Mouse (Mus musculus) heart, adult 8-10 months (tissue): Measurements from ENCODE around the gene Apbb1ip. TPM values are rescaled to one million over a fixed set of nuclear protein-coding genes. Genes with fewer than 3 reads are reported as not detected.
A peak's percentile ranks its signal among the peaks of the same experiment; 100 is the strongest.

Experiments
- DNase-seq: peaks from one replicate; pipeline ENCODE4 v3.0.0; 2022; ENCODE audit warnings: low spot score
- total RNA-seq, 4 experiments: library from RNA; stranded (reverse); gene quantifications; 2 replicates each; pipeline ENCODE4 v1.2.4; 2022

The Apbb1ip gene
- total RNA-seq, 4 experiments from 2014 or later: 1.9 to 4.7 (median 3.8) TPM

DNA sequence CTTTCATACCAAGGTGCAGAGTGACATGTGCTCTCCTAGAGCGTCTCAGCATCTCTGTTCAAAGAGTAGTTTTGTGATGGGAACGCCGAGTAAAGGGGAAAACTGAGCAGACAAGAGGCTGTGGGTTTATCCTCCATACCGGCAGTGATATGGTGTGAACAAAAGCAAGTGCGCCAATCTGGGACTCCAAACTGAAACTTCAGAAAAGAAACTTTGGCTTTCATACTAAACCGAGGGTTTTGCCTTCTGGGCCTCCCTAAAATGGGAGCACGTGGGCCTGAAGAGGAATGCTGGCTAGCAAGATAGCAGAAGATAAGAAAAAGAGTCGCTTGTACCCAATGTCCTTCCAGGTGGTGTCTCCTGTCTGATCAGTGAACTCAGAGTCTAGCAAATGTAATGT, 1.3 kb downstream of the Apbb1ip start:
- DNase-seq: no peak

DNA sequence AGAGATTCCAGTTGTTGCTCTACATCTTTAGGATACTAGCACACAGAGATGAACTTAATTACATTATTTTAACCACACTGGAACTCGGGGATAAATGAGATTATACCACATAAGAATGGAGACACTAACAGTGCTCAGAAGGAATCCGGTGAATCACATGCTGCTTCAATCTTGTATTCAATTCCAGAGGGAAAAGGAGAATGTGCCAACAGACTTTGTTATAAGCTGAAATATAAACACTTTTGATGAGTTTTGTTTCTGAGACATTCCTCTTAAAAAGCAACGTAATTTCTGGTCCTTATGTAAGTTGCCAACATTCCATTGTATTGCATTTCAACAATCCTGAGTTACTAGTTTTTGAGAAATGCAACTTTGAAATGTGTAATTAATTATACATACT, 1.8 kb downstream of the Apbb1ip start:
- DNase-seq: no peak

DNA sequence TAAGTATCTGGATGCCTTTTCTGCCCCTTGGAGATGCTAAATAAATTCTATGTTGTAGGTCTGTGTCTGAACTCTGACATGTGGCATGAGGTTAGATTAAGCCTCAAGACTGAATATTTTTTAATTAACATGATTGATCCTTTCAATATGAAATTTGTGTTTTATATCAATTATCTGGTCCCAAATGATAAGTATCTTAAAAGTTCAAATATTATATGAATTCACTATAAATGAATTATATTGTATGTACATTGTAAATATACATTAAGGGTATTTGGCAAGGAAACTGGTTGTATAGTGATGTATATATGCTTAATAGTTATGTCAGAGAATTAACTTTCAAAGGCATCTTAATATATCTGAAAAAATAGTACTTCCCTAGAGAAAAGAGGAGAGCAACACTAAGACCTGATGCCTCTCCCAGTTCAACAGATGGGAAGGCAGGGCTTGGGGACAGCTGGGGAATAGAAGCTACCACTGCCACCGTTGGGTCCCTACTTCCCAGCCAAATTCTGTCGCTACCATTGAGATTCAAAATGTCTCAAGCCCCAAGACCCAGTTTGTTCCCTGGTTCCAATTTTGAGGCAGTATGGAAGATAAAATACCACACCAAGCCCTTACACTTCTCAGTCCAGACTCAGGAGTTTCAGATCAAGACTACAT, 2.8 kb downstream of the Apbb1ip start:
- no peak for DNase-seq

DNA sequence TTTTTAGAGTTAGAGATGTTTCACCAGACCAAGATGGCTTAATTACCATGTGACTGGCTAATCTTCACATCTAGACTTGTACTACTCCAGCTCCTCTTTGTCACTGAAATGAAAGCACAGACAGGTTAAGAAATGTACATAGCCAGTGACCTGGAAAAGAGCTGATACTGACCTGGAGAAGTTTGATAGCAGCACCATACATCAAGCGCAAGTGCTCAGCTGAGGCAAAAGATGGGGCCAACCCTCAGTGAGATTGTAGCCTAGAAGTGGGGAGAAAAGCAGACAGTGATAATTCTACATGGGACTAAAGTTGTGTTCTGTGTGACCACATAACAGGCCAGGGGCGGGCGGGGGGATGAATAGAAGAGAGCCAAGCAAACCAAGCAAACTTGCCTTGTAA, 3.9 kb downstream of the Apbb1ip start:
- DNase-seq: no peak

DNA sequence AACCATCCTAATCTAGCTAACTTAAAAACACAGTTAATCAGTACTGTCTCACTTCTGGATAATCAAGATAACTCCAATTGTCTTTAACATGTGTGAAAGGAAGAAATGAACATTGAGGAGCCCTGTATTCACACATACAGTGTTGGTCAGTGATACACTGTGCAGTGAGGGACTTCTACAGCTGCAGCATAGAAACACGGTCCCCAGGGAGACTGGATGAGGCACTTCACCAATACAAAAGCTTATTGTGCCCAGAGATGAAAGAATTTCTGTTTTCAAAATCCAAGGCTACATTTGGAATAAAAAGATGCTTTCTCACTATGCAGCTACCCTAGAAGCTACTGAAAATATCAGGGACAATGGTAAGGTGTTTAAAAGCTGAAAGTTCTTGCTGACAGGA, 7.0 kb downstream of the Apbb1ip start:
- DNase-seq: no peak

DNA sequence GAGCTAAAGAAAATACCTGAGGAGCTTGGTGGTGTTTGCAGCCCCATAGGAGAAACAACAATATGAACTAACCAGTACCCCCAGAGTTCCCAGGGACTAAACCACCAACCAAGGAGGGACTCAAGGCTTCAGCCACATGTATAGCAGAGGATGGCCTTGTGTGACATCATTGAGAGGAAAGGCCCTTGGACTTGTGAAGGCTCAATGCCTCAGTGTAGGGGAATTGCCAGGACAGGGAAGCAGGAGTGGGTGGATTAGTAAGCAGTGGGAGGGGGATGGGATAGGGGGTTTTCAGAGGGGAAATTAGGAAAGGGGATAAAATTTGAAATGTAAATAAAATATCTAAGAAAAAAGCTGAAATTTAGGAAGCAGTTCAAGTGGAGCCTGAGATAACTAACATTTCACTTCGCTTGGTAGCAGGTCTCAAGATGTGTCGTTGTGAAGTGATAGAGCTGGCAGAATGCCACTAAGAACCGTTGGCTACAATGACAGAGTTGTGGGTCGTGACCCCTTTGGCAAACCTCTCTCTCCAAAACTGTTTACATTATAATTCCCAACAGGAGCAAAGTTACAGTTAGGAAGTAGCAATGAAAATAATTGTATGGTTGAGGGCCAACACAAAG, 7.6 kb downstream of the Apbb1ip start:
- DNase-seq: no peak

DNA sequence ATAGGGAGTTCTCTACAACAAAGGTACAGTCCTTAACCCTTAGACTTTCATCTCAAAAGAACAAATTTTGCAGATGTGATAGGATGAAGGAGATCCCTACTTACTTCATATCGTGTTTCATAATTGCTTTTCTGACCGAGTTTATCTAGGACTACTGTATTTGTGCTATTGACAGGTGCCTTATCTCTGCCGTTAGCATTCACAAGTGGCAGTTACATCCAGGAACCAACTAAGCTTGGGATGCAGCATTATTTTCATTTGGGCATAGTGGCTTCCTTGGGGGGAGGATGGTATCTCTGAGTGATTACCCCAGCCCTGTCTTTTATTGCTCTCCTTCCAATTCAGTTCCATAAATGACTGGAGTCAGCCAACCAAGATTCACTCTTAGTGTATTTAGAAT, 8.2 kb downstream of the Apbb1ip start:
- DNase-seq: no peak

DNA sequence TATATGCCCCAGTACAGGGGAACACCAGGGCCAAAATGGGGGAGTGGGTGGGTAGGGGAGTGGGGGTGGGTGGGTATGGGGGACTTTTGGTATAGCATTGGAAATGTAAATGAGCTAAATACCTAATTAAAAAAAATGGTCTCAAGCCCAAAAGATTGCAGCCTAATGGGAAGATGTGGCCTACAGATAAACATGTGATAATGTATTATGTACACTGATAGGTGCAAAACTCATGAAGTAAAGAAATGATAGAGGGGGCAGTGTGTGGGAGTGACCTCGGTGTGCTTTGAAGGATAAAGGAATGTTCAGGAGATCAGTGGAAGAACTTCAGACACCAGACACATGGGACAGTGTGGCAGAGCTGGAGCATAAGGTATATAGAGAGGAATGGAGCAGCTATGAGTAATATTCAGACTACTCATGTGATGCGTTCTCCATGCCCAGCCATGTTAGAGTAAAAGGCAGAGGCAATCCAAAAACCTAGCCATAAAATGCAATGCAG, 9.3 kb downstream of the Apbb1ip start:
- no peak for DNase-seq

DNA sequence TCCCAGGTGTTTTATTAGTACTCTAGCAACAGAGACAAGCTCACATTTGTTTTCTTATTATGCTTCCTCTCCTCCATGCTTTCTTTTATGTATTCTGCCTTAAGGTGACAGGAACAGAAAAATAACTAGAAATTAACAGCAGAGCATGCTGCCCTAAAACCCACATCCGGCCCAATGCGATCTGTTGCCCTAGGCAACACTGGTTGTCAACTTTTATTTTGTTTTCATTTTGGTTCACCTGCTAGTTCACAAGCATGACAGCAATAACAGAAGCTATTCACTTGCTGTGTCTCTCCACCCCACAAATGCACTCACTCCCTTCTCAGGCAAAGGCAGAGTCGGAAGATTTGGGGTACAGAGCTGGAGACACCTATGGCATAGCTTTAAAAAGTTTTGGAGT, 10.3 kb downstream of the Apbb1ip start:
- DNase-seq: no peak

DNA sequence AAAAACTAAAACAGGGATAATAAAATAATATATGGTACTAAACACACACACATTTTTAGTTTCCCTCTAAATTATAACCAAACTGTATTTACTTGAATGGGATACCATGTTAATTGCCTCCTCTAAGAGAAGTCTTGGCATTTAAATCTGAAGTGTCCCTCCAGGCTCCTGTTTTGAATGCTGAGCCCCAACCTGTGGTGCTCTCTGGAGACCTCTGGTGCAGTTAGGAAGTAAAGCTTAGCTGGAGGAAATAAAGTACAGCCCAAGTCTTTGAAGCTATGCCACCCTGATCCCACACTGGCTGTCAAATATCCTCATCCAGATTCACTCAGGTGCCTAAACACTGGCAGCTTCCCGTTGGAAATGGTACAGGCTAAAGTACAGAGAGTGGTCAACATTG, 10.9 kb downstream of the Apbb1ip start:
- DNase-seq: no peak

DNA sequence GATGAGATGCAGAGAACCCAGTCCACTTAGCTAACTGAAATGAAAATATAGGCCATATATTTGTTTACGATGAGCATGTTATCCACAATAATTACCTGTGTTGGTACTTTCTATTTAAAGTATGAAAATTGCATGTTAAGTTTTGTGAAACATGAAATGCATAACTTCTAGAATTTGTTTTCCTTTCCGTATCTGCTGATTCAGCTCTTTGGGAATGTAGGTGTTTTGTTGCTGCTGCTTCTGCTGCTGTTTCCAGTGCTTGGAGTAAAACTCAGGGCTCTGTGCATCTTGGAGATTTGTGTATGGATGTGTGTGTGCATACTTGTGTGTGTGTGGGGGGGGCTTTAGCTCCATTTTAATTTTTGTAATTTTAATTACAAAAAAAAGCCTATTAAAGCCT, 14.8 kb downstream of the Apbb1ip start:
- no peak for DNase-seq

DNA sequence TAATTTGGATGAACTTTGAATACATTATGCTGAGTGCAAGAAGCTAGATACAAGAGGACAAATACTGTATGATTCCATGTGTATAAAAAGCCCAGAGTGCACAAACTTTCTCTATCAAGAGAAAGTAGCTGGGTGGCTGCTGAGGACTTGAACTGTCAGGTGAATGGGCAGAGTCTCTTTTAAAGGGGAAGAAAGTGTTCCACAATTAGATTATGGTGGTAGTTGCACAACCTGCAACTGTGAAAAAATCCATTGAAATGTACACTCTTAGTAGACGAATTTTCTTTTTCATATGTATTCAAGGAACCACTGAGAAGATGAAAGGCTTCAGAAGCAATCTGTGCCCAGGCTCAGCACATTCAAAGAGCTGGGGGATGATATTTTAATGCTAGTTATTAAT, 15.7 kb downstream of the Apbb1ip start:
- DNase-seq: no peak

DNA sequence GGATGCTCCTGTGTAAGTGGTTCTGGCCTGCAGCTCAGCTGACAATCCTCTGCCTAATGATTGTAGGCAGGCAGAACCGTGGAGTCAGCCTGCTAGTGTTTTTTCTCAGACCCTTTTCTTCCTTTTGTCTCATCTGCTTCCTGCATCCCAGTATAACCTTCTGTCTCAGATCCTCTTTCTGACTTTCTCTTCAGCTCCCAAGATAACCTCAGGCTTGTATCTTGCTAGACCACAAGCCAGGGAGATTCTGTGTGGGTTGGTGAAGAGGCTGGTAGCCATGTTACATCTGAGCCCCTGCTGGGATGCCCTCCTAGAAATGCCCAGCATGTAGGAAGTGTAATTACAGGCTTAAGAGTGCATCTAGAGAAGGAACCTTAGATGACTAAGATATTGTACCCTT, 16.5 kb downstream of the Apbb1ip start:
- DNase-seq: no peak

DNA sequence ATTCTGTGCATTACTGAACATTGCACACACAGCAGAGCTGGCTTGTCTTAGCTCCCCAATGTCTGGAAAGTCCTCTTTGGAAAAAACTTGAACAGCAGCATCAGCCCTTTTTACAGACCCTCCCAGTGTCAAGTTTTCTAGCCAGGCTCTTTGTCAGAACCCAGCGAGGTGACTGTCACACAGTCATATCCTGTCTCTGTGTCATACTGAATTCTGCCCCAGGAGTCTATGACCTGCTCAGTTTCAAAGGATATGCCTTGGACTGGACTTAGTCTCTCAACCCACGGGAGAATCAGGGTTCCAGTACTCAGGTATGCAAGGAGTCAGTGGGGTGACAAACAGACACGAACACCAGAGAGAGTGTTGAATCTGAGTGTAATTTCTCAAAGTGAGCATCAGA, 21.2 kb downstream of the Apbb1ip start:
- no peak for DNase-seq

DNA sequence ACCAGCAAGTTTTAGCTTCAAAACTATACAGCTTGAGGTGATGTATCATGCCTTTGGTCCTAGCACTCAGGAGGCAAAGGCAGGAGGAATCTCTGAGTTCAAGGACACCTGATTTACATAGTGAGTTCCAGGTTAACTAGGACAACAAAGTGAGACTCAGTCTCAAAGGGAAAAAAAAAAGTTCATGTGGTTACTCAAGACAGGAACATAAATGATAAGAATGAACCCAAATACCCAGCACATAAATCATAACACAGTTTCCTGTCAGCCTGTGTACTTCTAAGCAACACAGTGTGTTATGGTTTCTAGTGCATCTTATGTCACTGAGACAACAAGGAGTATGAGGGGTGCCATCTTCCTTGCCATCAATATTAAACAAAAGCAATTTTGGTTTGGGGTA, 22.6 kb downstream of the Apbb1ip start:
- no peak for DNase-seq

DNA sequence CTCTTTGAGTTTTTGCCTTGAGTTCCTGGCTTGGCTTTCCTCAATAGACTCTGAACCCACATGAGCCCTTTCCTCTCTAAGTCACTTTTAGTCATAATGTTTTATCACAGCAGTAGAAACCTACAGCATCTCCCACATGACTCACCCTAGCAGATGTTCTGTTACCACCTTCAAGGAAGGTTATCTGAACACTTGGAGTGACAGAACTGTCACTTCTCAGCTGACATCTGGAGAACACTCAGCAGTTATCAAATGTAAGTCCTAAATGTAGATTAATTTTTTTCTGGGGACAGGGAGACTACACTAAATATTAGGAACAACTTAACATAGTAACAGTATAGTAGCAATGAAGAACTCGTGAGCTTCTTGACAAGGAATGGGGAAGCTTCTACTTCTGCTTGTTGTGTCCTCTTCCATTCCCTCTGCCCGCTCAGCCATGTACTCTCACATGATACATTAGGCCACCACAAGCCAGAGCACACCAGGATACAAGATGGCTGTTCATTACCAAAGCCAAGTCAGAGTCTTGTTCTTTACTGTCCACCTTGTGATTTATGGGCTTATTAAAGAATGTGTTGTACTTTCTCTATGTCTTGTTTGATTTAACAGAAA, 25.6 kb downstream of the Apbb1ip start:
- DNase-seq: no peak

DNA sequence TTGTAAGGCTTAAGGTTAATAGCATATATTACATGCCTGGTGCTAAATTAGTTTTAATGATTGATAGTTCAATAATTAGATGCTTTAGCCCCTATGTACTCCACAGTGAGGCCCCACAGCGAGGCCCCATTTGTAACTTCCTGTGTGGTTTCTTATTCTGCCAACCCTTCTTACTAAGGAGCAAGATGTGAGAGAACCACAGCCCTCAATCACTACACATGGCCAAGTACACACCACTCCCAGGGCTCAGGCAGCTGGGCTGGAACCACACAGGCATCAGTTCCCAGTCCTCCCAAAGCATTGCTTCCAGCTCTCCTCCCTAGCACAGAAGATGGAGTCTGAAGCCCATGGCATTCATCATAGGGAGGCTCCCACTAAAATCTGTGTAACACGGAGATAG, 31.7 kb downstream of the Apbb1ip start:
- no peak for DNase-seq

DNA sequence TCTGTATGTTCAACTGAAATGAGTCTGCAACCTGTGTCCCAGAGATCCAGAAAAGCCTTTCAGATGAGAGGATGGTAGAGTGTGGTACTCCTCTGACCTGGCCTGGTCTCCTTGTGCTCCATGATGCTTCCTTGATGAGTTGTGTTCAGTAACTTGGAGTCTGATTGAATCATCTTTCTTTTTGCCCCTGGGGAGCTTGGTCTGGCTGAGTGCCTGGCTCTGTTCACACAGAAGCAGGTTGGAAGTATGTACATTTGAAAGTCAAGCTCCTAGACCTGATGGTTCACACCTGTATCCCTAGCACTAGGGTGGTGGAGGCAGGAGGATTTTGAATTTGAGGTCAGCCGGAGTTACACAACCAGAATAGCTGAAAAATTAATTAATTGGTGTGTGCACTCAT, 32.7 kb downstream of the Apbb1ip start:
- no peak for DNase-seq

DNA sequence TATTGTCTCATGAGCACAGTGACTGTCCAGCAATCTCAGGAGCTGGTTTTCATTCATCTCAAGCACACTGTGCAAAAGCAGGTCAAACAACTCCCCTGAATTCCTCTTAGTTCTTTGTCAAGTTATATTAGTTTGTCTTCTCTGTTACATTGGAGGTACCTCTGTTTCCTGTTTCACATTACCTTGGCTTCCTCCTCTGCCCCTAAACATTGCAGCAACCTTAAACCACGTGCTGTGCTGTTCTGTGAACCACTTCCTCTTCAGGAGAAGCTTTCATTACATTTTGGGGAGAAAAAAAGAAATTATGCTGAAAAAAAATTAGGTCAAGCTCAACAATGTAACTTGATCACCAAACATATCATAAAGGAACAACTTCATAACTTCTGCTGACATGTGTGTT, 33.4 kb downstream of the Apbb1ip start:
- DNase-seq: no peak

DNA sequence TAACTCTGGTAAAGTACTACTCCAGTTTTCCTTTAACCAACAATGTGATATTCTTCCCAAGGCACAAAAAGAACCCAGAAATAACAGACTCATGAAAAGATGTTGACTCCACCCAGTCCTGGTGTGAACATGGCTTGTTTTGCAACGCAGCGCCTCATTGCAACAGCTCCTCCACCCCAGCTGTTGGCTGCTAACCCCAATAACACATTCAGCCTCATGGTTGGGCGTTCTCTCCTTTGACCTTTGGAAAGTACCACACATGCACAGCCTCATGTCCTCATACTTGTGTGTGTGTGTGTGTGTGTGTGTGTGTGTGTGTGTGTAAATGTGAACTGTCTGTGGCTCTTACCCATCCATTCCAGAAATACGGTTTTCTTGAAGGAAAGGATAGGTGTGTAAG, 37.0 kb downstream of the Apbb1ip start:
- DNase-seq: peak; percentile 39

DNA sequence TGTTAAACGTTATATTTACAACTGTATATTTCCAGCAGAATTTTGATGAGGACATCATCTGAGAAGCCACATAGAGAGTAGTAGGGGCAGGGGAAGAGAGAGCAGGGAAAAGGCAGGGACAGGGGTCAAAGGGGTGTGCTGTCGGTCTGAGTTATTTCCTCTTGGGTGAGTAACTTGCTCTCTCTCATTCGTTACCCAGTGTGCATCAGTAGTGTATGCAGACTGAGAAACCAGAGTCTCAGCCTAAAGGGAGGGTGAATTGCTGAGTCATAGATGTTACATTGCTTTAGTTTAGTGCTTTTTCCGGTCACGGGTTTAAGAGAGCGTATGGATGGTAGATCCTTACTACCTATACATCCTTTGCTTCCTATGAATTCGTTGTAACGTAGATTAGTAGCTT, 37.6 kb downstream of the Apbb1ip start:
- DNase-seq: no peak

DNA sequence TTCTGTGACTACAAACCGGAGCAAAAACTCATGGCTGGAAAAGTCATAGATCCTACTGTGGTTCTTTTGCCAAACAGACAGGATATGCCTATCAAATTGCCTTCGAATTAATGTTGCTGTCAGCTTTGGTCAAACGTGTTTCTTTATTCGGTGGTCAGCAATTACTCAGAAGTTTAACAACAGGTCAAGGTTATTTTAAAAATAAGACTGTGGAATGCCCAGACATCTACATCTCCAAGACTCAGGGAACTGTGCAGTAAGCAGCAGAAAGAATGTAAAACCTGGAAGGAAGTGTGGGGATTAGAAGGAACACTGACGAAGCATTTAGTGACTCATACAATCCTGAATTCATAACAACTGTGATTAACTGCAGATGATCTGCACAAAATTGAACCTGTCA, 40.0 kb downstream of the Apbb1ip start:
- DNase-seq: no peak

DNA sequence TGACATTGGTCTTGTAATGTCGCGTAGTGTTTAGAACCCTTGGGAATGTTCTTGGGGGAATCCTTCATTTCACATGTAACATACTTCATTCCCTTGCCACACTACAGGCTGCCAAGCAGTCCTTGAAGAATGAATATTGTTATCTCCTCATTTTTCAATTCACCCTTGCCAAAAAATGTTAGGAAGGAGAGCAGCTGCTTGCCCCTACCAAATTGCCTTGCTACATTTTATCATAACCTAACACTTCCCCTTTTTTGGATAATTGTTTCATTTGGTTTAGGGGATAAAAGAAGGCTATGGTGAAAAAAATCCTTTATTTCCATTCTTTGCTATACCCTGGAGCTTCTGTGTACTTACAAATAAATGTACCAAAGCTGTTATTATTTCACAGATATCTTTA, 41.8 kb downstream of the Apbb1ip start:
- DNase-seq: no peak
